Mouse (Mus musculus) liver, adult 2 months (tissue): ENCODE data around the gene Hoxa13. TPM values are rescaled to one million over a fixed set of nuclear protein-coding genes. Genes with fewer than 3 reads are reported as not detected.

Experiments used
- DNase-seq: peaks from one replicate; pipeline ENCODE4 v3.0.0-alpha.2; 2011; ENCODE audit warnings: low read depth, low spot score; ENCODE audit errors: extremely low read depth
- H3K27ac ChIP-seq: fragments of 200-500 bp; replicated peaks from 2 replicates; pipeline ENCODE4 v1.5.1; 2012; ENCODE audit warnings: low read depth, mild to moderate bottlenecking, control low read depth, inconsistent platforms, low read length; ENCODE audit not compliant: insufficient read depth
- H3K27me3 ChIP-seq: fragments of 200-500 bp; 2 replicates; pipeline ENCODE4 v1.6.1; 2012; ENCODE audit warnings: mild to moderate bottlenecking, moderate library complexity, low read length, inconsistent platforms; ENCODE audit not compliant: control insufficient read depth, insufficient read depth
- H3K36me3 ChIP-seq: fragments of 200-500 bp; 2 replicates; pipeline ENCODE4 v1.6.1; 2012; ENCODE audit warnings: low read length, inconsistent platforms; ENCODE audit not compliant: control insufficient read depth, insufficient read depth
- H3K4me1 ChIP-seq: fragments of 200-500 bp; 2 replicates; pipeline ENCODE4 v1.6.1; 2011; ENCODE audit warnings: low read length; ENCODE audit not compliant: control insufficient read depth, insufficient read depth
- H3K4me3 ChIP-seq: fragments of 200-500 bp; 2 replicates; pipeline ENCODE4 v1.5.1; 2011; ENCODE audit warnings: low read depth, mild to moderate bottlenecking, control low read depth, low read length, moderate library complexity; ENCODE audit not compliant: insufficient read depth
- H3K79me2 ChIP-seq: fragments of 200-500 bp; 2 replicates; pipeline ENCODE4 v1.6.1; 2012; ENCODE audit warnings: inconsistent platforms, mild to moderate bottlenecking, low read length, moderate library complexity; ENCODE audit not compliant: control insufficient read depth, insufficient read depth
- H3K9ac ChIP-seq: fragments of 200-500 bp; 2 replicates; pipeline ENCODE4 v1.6.1; 2012; ENCODE audit warnings: low read depth, mild to moderate bottlenecking, control low read depth, inconsistent platforms, low read length
- CTCF ChIP-seq: fragments of 200-500 bp; IDR thresholded peaks from 2 replicates; pipeline ENCODE4 v1.5.1; 2011; ENCODE audit warnings: low read depth, low read length, control low read depth
- POLR2A ChIP-seq: fragments of 200-500 bp; IDR thresholded peaks from 2 replicates; pipeline ENCODE4 v1.6.1; 2011; ENCODE audit warnings: low read length, control low read depth; ENCODE audit not compliant: insufficient read depth; ENCODE audit errors: extremely low read depth
- WGBS: fragments of 180-500 bp; shearing (Covaris S2); methylation state at CpG from one replicate; pipeline ENCODE4 v1.1.7; 2018; 5-methylcytosine and 5-hydroxymethylcytosine counted together
- polyA plus RNA-seq: library from polyadenylated mRNA; depleted of rRNA; stranded (reverse); fragments of >200 nt; gene quantifications from 2 replicates; pipeline ENCODE4 v1.2.3, GENCODE M21; 2012
- total RNA-seq: library from RNA; depleted of rRNA; stranded (reverse); fragments of >200 nt; gene quantifications from 2 replicates; pipeline ENCODE4 v1.2.3, GENCODE M21; 2014

The Hoxa13 gene
- total and polyA plus RNA-seq, 2 experiments = not detected

GRCm38 (mm10) chr6:52267221-52267620 is 6.5 kb upstream of the Hoxa13 start:
- peaks cover 40% of the 10 kb centered on the region for H3K27me3 ChIP-seq
- H3K36me3 ChIP-seq = no peaks in the 10 kb centered on the region
- H3K79me2 ChIP-seq = no peaks in the 10 kb centered on the region
- no peak overlapping the region for H3K27ac ChIP-seq
- WGBS = 35% methylated on average over 5 of the region's 5 CpGs
- TF ChIP-seq POLR2A (no peak), CTCF (no peak)
- no peak for DNase-seq
- H3K4me1 ChIP-seq = 0 out of 2 replicates have a peak, but pooled peaks cover 4% of the 10 kb centered on the region
- H3K9ac ChIP-seq = no peak overlapping the region
- no peak overlapping the region for H3K4me3 ChIP-seq

- Histone ChIP-seq H3K36me3 (no peaks in the 10 kb centered on the region), H3K79me2 (no peaks in the 10 kb centered on the region), H3K9ac (no peak overlapping the region), H3K27me3 (peaks cover 44% of the 10 kb centered on the region), H3K4me3 (no peak overlapping the region), H3K27ac (no peak overlapping the region), H3K4me1 (0 out of 2 replicates have a peak, but pooled peaks cover 4% of the 10 kb centered on the region)
- WGBS = 8% methylated on average over 9 of the region's 9 CpGs
- TF ChIP-seq POLR2A (no peak), CTCF (no peak)
- no peak for DNase-seq
These were observed 5.9 kb upstream of the Hoxa13 start for GRCm38 (mm10) chr6:52266666-52266985.

DNA sequence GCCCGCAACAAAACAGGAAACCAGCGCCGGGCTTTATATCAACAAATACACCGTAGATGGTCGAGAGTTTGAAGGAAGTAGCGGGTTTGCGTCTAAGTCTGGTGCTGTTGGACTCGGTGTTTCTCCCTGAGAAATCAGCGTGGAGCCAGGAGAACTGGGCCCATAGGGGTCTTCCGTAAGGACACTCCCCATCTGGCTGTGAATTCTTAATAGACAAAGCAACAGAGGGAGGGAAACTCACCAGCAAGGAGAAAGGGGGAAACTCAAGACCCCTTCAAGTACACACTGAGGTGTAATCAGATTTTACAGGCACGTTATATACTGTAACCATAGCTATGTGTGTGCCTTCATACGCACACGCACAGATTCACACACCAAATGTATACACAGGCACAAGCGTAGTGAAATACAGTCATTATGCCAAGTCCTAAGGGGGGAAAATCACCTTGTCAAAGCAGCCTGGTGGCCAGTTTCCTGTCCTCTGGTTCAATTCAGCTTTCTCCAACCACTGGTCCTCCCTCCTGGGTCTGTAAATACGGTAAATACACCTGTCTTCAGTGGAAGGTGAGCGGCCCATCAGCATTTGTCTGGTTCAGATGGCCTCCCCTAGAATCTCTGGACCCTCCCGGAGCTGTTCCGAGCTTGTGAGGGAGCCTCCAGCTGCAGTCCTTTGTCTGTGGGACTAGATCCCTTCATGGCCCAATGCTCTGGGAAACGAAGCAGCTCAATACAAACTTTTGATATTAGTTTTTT is 5.4 kb upstream of the Hoxa13 start:
- Histone ChIP-seq H3K27ac (no peak overlapping the region), H3K27me3 (peaks cover 47% of the 10 kb centered on the region), H3K9ac (no peak overlapping the region), H3K79me2 (no peaks in the 10 kb centered on the region), H3K4me3 (no peak overlapping the region), H3K36me3 (no peaks in the 10 kb centered on the region), H3K4me1 (0 out of 2 replicates have a peak, but pooled peaks cover 6% of the 10 kb centered on the region)
- TF ChIP-seq CTCF (no peak), POLR2A (no peak)
- 6% methylated on average over 19 of the region's 19 CpGs for WGBS
- no peak for DNase-seq

DNA sequence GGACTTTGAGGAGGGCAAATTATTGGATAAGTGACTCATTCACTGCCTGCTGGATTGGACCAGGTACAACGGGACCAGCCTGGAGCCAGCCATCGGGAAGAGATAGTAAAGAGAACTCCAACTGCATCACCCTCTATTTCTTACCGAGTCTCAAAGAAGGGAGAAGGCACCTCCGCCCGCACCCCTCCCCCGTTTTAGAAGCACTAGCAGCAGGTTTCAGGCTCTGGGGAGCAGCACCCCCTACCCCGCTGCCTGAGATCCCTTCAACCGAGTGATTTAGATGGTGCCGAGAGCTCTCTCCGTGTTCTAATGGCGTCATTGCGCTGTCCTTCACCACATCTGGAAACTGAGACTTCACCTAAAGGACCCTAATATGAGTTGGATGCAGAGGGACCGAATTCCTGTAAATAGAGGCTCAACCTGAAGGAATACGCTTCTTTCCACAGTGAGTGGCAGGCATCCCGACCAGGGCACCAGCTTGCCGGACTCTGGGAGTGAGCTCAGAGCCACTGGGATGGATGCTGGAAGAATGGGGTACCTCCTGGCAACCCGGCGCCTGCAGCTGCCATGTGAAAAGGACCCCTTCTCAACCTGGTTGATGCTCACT is 4.7 kb upstream of the Hoxa13 start:
- Histone ChIP-seq H3K36me3 (no peaks in the 10 kb centered on the region), H3K27me3 (peaks cover 47% of the 10 kb centered on the region), H3K79me2 (no peaks in the 10 kb centered on the region), H3K9ac (no peak overlapping the region), H3K27ac (no peak overlapping the region), H3K4me1 (0 out of 2 replicates have a peak, but pooled peaks cover 2% of the 10 kb centered on the region), H3K4me3 (no peak overlapping the region)
- TF ChIP-seq CTCF (no peak), POLR2A (no peak)
- 6% methylated on average over 18 of the region's 18 CpGs for WGBS
- DNase-seq = no peak

DNA sequence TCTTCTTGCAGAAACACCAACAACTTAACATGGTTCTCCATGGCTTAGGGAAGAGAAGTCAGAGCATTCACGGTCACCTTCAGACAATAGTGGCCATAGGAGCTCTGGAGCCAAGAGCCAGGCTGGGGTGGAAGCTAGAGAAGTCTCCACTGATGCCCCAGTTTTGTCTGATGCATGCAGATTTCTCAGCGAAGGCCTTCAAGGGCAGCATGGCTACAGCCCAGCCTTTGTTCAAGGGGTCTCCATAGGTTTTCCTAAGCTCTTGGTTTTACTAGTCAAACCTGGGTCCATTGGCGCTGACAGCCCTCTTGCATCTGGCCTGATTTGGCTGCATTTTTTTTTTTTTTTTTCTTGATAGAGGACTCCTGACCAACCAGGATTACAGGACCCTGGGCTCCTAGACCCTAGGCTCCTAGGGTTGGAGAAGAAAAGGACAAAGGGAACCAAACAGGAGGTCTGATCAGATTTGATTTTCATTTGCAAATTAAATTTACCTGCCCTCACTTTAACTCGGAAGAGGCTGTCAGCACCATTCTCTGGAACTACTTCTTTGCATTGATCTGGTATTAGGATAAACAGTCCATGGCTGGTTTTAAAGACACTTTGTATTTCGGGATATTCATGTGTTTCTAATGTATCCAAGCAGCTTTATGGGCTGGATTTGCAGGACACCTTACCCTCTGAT is 3.6 kb upstream of the Hoxa13 start:
- WGBS = 12% methylated on average over 5 of the region's 5 CpGs

More for the DNA sequence above, 3.6 kb upstream of the Hoxa13 start:
- H3K36me3 ChIP-seq = no peaks in the 10 kb centered on the region
- no peak overlapping the region for H3K27ac ChIP-seq
- 0 out of 2 replicates have a peak, but pooled peaks cover 2% of the 10 kb centered on the region for H3K4me1 ChIP-seq
- H3K9ac ChIP-seq = no peak overlapping the region
- TF ChIP-seq POLR2A (no peak), CTCF (no peak)
- H3K4me3 ChIP-seq = no peak overlapping the region
- H3K79me2 ChIP-seq = no peaks in the 10 kb centered on the region
- DNase-seq = no peak
- peaks cover 47% of the 10 kb centered on the region for H3K27me3 ChIP-seq
